Mouse (Mus musculus) lung, postnatal 25 days (tissue): ENCODE data around the gene Fam71b.
A peak's percentile ranks its signal among the peaks of the same experiment; 100 is the strongest.

Source experiments
- DNase-seq: peaks from one replicate; pipeline ENCODE4 v3.0.0; 2022; ENCODE audit warnings: low spot score

The Fam71b gene

GRCm38 (mm10) chr11:46431129-46431528 lies 34.8 kb downstream of the Fam71b start:
- DNase-seq, result peak; percentile 72

DNA sequence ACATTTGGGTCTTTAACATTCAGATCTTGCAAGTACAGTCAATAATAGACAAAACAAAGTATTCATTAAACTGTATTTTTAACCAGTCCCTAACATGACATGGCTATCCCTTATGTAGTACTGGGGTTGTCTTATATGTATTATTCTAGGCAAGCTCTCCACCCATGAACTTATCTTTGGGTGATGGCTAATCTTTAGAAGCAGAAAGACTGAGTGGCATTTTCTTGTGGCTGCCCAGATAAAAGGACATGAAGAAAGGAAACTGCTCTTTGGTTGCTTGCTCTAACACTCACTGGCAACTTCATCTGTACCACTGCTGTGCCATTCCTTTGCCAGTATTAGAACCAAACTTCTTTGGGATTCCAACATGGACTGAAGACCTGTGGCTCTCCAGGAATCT lies 39.0 kb downstream of the Fam71b start:
- DNase-seq, result no peak

- peak; percentile 98 for DNase-seq
These were observed 40.5 kb downstream of the Fam71b start, which contains the start of gene Med7 for GRCm38 (mm10) chr11:46436760-46437458. TSS of gene Med7 (plus strand) at chr11:46436925.

GRCm38 (mm10) chr11:46437459-46438000 lies 41.2 kb downstream of the Fam71b start:
- DNase-seq, result no peak

DNA sequence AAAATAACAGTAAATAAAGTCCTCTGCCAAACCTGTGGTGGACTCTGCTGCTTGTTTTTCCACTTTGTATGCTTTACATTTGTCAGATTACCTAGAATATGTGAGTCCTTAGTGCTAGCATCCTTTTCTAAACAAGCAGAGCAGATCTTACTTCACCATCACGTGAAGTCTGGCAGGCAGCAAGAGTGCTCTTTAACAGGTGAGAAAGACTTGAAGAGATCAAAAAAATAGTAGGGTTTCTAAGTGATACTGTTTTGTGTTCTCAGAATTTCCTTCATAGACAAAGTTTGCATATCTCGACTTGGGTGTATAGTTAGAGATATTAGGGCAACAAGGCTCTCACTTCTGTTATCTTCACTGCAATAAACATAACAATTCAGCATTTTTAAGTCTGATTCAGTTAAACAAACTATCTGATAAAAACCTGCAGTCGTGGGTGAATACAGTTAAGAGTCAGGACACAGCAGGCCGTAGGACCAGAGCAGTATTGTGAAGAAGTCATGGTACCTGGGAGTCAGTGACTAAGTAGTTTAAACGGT lies 42.7 kb downstream of the Fam71b start:
- no peak for DNase-seq

GRCm38 (mm10) chr11:46441774-46442173 lies 45.4 kb downstream of the Fam71b start:
- no peak for DNase-seq

DNA sequence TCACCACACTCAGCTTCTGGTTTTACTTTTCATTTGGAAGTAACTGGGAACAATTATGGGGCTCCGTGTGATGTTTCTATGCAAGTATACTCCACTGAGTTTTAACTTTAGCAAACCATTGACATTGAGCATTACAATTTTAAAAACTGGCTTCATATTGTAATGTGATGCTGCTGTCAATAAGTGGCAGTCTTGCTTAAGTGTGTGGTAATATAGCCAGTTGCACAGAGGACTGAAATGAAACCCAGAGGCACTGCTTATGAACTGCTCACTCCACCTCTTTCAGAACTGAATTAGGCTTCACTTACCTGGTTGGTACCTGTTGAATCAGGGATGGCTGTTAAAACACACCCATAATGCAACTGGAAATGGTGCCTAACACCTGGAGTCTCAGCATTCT lies 46.8 kb downstream of the Fam71b start:
- no peak for DNase-seq

- DNase-seq, result no peak
These were observed 47.6 kb downstream of the Fam71b start for GRCm38 (mm10) chr11:46443979-46444378.

DNA sequence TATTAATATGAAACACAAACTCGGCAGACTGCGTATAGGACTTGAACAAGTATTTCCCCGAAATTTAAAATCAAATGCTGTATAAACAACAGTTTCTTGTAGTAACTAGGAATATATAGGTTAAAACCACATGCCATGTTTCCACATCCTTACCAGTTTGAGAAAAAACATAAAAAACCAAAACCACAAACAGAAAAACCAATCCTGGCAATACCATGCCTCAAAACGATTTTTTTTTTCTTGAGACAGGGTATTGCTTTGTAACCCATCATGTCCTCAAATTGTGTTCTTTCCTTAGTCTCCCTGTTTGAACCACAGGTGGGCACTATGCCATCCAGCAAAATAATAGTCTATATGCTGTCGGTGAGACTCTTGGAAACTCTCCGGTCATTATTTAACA lies 49.8 kb downstream of the Fam71b start:
- DNase-seq, result no peak

DNA sequence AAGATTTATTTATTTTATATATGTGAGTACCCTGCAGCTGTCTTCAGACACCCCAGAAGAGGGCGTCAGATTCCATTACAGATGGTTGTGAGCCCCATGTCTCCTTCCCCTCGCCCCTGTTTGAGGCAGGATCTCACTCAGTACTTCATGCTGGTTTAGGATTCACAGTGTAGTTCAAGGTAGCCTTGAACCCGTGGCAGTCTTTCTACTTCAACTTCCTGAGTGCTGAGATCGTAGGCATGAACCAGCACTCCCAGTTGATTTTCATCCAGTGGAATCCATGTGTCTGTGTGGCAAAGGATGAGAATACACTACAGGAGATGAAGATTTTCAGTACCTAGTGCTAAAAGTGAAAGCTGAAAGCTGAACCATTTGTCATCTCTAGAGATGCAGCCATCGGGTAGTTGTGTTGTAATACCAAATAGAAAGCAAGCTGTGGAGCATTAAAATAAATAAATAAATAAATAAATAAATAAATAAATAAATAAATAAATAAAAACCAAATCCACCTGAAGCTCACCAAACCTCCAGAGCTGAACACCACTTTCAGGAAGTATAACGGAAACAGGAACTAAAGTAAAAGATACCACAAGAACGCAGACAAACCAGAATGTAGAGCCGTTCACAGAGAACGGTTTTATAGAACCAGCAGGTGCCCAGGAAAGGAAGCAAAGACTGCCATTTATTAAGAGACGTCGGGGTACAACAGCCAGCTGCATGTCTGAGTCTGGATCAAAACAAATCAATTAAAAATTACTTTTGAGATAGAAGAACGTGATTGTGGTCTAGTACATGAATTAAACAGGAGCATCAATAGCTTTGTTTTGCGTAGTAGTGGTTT lies 51.5 kb downstream of the Fam71b start:
- no peak for DNase-seq

- DNase-seq, result no peak
These were observed 53.2 kb downstream of the Fam71b start for GRCm38 (mm10) chr11:46449461-46450080.

DNA sequence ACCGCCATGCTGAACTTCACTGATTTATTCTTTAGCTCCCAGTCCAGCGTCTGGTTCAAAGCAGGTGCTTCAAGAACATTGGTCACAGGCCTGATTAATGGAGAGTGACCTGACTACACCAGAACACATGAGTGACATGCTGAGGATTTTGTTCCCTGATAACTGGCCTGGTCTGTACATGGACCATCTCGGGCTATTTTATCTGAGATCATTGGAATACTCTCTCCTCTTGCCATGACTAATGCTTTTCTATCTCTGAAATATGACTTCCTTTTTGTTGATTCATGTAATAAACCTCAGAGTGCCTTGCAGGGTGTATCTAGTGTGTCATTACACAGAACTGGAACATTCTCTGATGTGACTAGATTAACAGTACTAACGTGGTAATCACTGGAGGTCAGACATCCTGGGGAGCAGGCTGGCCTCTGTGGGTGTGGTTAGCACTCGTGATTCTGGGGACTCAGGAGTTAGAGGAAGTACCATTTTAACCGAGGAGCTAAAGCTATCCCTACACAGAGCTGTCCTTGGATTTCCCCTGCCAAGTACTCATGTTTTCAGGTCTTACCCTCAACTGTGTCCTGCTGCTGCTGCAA lies 58.2 kb downstream of the Fam71b start, which contains the start of gene Havcr2:
Gene Havcr2 (plus strand): TSS at position 483 of the 593 bp plus-strand sequence.
- DNase-seq, result peak; percentile 41
